Mouse (Mus musculus): Measurements from ENCODE around the gene Fam228b.
"Not testable (repeated sequence)": the region's sequence is repeated elsewhere in the genome, so short reads cannot be mapped to it uniquely, and the experiment has no call there.

Gene Fam228b

DNA sequence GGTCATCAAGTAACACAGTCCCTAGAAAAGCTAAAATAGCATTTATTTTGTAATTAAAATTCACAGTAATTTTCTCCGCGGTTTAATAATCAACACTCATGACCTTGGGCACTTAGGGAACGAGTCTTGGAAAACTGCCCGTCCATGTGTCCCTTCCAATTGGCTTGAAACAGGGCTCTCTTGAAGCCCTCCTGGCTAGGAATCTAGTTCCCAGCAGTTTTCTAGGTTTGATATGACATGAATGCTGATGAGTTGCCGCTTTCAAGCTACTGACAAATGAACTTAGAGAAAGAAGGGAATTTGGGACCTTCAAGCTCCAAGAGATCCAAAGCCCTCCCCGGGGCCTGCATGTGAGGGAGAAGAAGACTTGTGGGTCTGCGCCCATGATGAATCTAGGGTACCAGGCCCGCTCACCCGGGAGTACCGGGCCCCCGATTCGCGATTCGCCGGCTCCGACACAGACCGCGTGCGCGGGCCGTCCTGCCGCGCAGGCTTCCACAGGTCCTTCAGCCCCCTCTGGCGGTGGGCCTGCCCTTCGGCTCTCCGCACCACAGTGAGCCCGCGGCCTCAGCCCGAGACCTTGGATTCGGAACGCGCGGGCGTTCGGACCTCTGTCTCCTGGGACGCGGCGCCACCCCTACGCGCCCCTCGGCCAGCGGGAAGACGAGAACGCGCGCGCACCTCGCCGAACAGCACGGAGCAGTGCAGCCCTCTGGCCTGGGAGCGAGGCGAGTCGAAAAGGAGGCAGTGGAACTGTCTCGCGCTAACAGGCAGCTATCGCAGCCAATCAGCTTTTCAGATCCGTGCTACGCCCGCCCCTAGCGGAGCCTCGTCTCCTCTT lies at the start of gene Fam228b, which contains the start of gene Pfn4:
Gene Fam228b (minus strand): TSS at position 776 of the 841 bp plus-strand sequence.
Gene Pfn4 (plus strand): TSS at position 531 of the 841 bp plus-strand sequence.
- DNase-seq (ENCODE audit: low spot score in 2 of 2) = peak; percentile 88 to 98

DNA sequence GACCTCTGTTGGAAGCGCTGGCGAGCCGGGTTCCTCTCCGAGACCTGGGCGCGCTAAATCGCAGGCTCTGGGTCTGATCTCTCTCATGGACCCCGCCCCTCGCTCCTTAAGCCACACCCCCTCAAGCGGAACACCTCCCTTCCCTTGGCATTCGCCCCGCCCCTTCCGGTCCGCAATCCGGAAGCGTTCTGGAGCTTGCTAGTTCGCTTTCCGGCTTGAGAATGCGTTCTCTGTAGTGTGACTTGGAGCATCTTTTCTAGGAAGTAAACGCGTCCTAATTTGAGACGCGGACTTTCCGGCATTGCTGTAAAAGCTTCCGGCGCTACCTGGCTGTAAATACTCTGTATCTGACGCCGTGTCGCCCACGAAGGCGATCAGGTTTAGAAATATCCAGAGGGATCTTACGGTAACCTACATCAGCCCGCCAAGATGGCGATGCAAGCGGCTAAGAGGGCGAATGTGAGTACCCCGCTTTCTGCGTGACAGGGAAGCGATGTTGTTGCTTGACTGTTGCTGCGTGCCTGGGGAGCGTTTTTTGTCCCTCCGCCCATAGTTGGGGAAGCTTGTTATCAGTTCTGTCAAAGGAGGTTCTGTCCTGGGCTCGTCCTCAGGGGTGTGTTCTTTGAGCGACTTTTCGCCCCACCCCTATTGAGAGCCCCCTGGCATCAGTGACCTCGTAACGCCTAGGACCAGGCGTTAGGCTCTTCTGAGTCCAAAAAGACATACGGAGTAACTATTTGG lies 48.5 kb upstream of the Fam228b start, which contains the start of gene Sf3b6:
Gene Sf3b6 (plus strand): TSS at position 184 of the 741 bp plus-strand sequence.
- DNase-seq (ENCODE audit: low spot score in 2 of 2) = peak; percentile 88 to 98

DNA sequence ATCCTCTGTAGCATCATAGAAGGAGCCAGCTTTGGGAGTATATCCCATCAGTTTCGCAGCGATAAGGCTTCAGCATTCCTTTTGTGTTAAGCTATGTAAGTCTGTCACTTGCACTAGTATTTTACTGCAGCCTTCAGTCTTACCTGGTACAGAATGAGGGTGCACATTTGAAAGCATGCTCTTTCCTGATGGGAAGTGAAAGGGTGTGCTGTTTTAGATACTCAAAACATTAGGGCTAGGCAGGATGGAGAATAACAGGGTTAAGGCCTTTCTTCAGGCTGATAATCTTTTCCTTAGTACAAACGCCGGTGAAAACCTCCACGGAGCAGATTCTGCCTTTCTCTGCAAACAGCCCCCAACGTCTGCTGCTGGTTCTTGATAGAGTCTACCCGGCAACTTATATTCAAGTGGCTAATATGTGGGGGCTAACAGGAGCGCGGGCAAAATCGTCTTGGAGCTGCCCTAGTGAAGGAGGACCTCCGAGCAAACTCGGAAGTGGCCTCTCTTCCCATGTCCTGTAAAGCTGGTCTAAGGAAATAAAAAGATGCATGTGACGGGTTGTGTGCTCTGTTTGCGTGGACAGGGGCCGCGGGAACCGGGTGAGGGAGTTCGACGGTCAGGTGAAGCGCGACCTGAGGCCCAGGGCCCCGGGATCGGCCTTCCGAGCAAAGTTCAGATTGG lies 47.8 kb upstream of the Fam228b start:
- DNase-seq (ENCODE audit: low spot score in 2 of 2) = no peak

DNA sequence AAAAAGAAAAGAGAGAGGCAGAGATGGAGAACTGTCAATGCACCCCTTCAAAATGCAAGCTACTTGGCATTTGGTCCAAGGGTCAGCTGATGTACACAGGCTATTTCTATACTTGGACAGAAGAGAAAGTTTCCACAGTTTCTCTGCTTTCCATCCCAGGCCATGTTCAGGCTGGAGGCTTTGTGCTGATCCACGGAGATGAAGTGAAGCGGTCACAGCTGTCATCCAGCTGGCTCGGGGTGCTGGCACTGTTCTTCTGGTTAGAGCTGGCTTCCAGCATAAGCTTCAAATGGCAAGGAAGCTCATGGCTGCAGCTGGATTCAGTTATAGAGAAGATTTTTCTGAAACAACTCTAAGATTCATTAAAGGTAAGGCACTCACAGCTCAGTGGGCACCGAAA lies 44.6 kb upstream of the Fam228b start:
- DNase-seq (ENCODE audit: low spot score in 2 of 2) = no peak

DNA sequence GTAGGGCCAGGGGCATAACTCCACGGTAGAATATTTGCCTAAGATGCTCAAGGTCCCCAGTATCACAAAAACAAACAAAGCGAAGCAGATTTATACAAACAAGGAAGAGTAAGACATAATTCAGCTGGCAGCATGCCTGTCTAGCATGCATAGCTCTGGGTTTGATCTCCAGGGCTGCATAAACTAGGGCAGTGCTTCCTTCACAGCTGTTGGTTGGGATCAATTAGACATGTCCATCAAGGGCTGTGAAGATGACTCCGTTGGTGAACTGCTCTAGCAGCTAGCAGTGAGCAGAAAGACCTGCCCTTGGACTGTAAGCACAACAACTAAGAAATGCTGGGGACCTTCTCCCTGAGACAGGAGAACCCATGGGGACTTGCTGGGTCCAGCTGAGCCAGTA lies 42.6 kb upstream of the Fam228b start:
- no peak for DNase-seq (ENCODE audit: low spot score in 2 of 2)

DNA sequence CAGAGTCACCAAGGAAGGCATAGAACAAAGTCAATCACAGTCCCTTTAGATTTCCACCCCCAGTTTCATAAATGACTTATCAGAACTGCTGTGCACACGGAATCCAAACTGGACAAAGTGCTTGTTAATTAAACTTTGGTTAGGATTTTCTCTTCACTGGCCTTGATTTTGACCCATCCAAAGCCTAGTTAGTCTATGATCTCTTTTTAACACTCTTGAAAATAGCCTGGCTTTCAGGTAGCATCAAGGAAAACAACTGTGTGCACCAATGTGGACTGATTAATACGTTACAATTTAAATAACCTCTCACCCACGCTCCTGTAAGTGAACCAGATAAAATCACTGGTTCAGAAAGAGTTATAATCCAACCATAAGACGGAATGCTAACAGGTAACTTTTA lies 42.0 kb upstream of the Fam228b start:
- DNase-seq (ENCODE audit: low spot score in 2 of 2) = no peak

DNA sequence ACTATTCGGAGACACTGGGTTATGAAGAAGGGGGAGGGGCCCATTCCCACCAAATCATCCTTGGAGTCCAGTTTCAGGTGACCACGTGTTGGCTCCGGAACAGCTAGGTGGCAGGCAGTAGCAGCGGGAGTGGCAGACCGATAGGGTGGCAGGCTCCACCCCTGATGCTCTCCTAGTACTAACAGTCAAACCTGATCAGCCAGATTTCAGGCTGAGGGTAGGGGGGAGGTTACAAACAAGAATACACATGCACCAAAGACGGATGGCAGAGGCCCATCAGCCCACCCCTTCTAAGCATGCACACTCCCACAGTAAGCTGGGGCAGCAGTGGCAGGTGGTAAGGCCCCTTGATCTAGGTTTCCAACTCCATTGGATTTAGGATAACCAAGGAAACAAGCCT lies 28.4 kb upstream of the Fam228b start:
- DNase-seq (ENCODE audit: low spot score in 2 of 2) = not testable (repeated sequence)

DNA sequence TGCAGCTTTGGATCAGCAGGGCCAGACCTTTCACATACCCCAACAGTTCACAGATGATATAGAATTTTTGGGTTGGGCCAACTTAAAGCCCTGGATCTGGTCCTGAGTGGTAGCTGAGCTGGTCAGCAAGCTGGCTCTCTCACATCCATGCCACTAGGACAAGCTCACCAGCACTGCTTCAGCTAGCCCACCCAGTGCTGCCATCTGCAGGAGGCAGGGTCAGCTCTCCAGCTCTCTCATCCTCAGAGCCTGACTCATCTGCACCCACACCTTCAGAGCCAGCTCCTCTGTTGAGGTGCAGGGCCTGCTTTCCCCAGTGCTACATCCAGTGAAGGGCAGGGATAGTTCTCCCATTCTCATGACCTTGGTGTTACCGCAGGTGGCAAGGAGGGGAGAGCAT lies 24.7 kb upstream of the Fam228b start:
- peak in 1 of 2 experiments; percentile 22 for DNase-seq (ENCODE audit: low spot score in 2 of 2)

DNA sequence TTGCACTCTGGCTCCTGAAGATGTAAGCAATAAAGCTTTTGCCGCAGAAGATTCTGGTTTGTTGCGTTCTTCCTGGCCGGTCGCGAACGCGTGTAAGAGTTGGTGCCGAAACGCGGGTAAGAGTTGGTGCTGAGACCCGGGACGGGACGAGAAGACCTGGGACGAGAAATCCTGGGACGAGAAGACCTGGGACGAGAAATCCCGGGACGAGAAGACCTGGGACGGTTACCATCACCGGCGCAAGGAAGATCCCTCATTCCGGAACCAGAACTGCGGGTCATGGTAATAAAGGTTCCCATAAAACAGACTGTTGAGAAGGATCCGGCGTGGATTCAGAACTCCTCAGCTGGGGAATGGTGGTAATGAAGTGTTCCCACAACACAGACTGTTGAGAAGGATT lies 19.1 kb upstream of the Fam228b start:
- DNase-seq (ENCODE audit: low spot score in 2 of 2) = not testable (repeated sequence)

DNA sequence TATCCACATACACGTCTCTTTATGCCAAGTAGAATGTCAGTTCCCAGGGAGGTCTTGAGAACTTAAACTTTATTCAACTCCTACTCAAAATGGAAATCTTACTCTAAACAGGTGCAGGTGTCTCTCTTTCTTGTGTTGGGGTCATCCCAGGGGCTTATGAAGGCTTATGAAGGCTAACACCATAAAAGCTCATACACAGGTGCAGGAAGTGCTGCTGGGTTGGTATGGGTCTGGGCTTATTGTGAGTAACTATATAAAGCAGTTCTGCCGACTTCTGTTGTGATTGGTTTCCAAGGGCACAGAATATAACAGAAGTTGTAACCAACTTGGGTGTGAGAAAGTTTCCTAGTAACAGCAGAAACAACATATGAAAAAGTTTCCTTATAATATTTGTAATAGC lies 15.4 kb upstream of the Fam228b start:
- no peak for DNase-seq (ENCODE audit: low spot score in 2 of 2)

DNA sequence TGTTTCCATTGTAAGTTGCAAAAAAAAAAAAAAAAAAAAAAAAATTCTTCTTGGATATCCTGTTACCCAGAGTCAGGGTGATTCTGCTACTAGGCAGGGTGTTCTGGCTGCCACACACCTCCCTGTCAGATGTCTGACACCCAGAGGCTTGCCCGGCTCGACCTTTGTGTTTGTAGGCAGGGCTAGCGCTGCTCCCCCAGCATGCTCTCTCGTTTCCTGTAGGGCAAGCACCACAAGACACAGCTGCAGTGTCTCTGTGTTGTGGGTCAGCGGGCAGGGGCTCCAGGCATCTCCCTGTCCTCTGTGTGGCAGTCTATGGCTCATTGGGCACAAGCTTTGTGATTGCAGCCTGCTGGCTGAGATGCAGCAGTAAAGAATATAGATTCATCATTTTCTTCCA lies 14.5 kb upstream of the Fam228b start:
- DNase-seq (ENCODE audit: low spot score in 2 of 2) = no peak

DNA sequence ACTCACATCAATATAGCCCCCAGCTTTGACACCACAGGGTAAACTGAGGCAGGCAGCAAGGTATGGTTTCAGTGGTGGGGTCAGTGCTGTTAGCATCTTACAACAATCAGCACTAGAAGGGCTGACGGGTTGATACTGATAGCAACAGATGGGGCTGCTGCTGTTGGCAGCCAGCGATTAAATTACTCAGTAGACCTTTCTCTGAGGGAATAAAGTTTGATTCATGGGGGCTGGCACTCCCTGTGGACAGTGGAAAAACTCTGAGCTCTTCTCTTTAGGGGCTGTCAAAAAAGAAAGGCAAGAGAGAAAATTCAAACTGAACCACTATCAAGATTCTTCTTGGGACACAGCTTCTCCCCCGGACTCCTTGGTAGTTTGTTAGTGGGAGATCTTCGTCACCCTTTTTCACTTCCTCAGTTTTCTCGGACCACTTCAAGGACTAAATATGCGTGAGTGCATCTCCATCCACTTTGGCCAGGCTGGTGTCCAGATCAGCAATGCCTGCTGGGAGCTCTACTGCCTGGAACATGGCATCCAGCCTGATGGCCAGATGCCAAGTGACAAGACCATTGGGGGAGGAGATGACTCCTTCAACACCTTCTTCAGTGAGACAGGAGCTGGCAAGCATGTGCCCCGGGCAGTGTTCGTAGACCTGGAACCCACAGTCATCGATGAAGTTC lies 12.8 kb upstream of the Fam228b start:
- DNase-seq (ENCODE audit: low spot score in 2 of 2) = not testable (repeated sequence)

DNA sequence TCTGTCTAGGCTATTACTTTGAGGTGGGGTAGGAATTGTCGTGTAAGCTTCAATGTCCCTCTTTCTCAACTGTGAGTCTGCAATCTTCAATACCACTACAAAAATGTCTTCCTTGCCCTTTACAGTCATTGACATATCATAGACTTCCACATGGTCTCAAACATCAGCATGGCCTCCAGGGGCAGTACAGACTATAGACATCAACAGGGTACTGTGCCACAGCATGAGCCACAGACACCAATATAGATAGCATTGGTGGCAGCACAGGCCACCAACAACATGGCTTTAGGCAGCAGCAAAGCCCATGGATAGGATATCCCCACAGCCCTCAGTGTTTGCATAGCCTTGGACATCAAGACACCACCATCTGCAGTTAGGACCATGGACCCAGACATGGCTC lies 12.2 kb upstream of the Fam228b start:
- DNase-seq (ENCODE audit: low spot score in 2 of 2) = no peak

DNA sequence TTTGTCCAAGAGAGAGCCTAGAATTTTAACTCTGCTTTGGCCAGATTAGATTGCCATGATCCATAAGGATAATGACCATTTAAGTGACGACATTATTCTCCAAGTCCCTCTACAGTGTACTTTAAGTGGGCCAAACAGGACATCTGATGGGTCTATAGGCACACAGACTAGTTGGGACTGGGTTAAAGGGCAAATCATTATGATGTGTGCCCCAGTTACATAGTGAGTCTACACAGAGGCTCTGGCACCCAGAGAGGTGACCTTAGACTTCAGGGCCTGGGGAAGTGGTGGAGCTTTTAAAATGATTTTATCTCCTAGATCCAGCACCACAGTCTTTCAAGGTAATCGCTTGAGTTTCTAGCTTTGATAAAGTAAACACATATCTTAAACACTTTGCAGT lies 11.2 kb upstream of the Fam228b start:
- DNase-seq (ENCODE audit: low spot score in 2 of 2) = no peak

DNA sequence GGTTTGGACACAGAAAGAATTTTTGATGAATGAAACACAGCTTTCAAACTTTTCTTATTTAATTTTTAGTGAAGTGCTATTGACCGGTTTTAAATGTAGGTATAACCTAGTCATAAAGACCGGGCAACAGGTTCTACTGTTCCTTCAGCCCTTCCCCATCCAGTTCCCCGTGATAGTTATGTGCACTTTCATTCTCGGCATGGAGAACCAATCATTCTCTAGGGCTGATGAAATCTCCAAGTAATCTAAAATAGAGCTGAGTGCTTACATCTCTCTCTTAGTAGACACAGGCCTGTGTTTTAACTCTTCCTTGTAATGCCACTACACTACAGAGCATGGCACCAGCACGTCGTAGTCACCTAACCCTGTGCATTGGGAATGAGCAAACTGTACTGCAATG lies 8.7 kb upstream of the Fam228b start:
- no peak for DNase-seq (ENCODE audit: low spot score in 2 of 2)

DNA sequence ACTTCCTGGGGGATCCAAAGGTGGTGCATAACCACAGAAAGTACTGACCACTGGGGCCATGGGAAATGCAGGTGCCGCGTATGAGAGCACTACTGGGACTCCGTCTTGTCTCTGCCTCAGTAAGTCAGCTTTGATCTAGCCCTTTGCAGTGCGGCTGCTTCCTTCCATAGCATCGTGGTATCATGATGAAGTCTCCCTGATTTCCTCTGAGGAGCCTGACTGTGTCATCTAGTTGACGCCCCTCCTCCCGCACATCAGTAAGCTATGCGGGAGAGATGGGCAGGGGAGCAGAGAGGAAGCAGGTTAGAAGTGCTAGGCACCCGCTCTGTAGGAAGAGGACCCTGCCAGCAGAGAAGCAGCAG lies 6.5 kb upstream of the Fam228b start:
- DNase-seq (ENCODE audit: low spot score in 2 of 2) = no peak

DNA sequence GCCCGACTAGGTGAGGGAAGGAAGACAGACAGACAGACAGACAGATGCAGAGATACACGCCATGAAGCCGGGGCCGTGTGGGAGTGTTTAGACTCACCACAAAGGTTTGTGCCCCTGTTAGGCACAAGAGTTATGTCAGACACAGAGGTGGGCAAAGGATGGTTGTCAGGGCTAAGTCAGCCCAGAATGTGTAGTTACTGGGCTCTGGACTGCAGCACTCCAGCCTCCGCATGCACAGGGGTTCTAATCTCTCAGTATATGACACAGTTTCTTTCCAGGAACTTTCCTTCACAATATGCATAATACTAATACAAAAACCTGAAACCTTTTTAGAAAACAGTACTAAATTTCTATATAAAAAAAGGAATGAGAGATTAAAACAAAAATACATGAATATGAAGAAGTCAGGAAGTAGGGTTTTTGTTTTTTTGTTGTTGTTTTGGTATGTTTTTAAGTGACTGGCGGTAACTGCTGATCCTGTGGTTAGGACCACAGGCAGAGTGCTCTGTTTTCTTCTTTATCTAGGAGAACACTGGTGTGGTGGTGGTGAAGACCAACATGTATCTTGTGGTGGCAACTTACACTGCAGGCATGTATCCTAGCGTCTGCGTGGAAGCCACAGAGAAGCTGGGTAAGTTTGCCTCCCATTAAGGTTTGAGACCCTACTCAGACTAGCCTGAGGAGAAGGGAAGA lies 6.0 kb upstream of the Fam228b start:
- no peak for DNase-seq (ENCODE audit: low spot score in 2 of 2)

DNA sequence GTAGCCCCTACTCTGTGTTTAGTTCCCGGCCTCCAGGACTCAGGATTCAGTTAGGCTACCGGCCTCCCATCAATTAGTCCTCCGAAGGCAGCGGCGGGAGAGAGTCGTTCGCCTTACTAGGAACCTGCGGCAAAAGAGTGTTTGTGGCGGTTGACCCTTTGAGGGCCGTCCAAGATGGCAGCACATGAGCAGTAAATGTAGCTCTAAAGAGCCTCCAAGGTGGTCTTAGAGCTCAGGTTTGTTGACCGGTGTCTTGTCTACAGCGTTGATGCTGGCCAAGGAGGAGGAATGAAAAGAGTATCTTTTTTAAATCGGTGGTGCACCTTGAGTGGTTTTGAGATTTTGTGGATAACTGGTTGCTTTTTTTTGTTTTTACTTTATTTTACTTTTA lies 261 bp upstream of the Fam228b start:
- no peak for DNase-seq (ENCODE audit: low spot score in 2 of 2)

DNA sequence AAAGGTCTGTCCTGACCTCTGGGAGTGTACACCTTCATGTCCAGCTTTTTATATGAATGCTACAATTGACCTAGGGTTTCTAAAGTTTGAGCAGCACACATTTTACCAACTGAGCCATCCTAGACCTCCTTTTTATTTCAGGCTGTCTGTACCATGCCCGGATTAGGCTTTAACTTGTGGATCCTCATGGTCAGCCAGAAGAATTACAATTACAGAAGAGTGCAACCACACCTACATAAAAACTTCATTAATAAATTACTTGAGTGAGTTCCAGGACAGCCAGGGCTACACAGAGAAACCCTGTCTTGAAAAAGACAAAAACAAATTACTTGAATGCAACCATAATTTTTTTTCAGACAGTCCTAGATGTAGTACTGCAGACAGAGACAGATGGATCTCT lies 12.0 kb downstream of the Fam228b start:
- no peak for DNase-seq (ENCODE audit: low spot score in 2 of 2)

DNA sequence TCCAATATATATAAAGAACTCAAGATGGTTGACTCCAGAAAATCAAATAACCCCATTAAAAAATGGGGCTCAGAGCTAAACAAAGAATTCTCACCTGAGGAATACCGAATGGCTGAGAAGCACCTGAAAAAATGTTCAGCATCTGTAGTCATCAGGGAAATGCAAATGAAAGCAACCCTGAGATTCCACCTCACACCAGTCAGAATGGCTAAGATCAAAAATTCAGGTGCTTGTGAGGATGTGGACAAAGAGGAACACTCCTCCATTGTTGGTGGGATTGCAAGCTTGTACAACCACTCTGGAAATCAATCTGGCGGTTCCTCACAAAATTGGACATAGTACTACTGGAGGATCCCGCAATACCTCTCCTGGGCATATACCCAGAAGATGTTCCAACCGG lies 14.6 kb downstream of the Fam228b start:
- DNase-seq (ENCODE audit: low spot score in 2 of 2) = not testable (repeated sequence)

DNA sequence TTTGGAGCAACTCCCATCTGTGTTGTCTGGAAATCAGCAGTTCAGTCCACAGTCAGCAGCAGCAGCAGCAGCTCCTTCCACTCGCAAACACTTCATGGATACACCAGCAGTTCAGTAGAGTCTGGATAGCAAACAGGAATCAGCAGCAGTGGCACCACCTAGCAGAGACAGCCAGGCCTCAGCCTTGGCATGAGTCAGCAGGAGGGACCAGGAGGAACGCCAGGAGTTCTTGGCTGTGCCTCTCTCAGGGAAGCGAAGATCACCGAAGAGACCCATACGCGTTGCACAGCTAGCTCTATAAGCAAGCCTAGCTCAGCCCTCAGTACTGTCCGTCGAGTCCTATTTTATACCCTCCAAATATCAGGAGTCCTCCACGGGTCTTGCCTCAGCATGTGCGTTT lies 24.6 kb downstream of the Fam228b start:
- DNase-seq (ENCODE audit: low spot score in 2 of 2) = peak in 1 of 2 experiments; percentile 35
